ENCODE assay signal across 23 mouse cellular contexts in genomic region chr17:45949141-45949540, GRCm38 (mm10).
"Had no signal": no experiment of that assay in that cellular context is flagged by ENCODE, and none has a peak within 500 bp of the region (broad histone marks: within the 10 kb centered on the region; RNA-seq: fewer than 3 reads in every experiment).

No protein-coding gene starts in this region.

- H3K27ac ChIP-seq: gastrocnemius, adult 2 months; heart, adult 2 months; heart, embryonic 13.5 days; heart, embryonic 15.5 days; hindbrain, embryonic 13.5 days; hindbrain, embryonic 15.5 days; hindbrain, postnatal 0 days; kidney, embryonic 15.5 days; kidney, postnatal 0 days; limb, embryonic 13.5 days; limb, embryonic 15.5 days had no signal

- H3K9ac ChIP-seq: heart, embryonic 13.5 days; heart, embryonic 15.5 days; hindbrain, embryonic 13.5 days; hindbrain, embryonic 15.5 days; kidney, embryonic 15.5 days; limb, embryonic 13.5 days; limb, embryonic 15.5 days had no signal

- H3K4me1 ChIP-seq: hindbrain, embryonic 13.5 days; hindbrain, embryonic 15.5 days; limb, embryonic 15.5 days had no signal

- H3K4me3 ChIP-seq: gastrocnemius, adult 2 months; heart, adult 2 months; heart, embryonic 13.5 days; heart, embryonic 15.5 days; hindbrain, embryonic 13.5 days; hindbrain, embryonic 15.5 days; kidney, embryonic 15.5 days; limb, embryonic 13.5 days; limb, embryonic 15.5 days had no signal

- DNase-seq: gastrocnemius, adult 2 months; gastrocnemius, postnatal 10 days; gastrocnemius, postnatal 25 days; heart, adult 2 months; heart, postnatal 14 days; heart, postnatal 36 days; kidney, adult 11 months; kidney, adult 2 months; kidney, adult 9 months; kidney, postnatal 14 days; kidney, postnatal 36 days; layer of hippocampus, adult 9-11 months; layer of hippocampus, postnatal 36 days; left cerebral cortex, postnatal 4 days had no signal

- H3K9me3 ChIP-seq: heart, embryonic 13.5 days; heart, embryonic 15.5 days; hindbrain, embryonic 13.5 days; hindbrain, embryonic 15.5 days; kidney, embryonic 15.5 days; limb, embryonic 13.5 days; limb, embryonic 15.5 days had no signal

- H3K36me3 ChIP-seq: heart, embryonic 13.5 days; heart, embryonic 15.5 days; hindbrain, embryonic 13.5 days; hindbrain, embryonic 15.5 days; kidney, embryonic 15.5 days; limb, embryonic 13.5 days; limb, embryonic 15.5 days had no signal
